Mouse (Mus musculus) embryonic facial prominence, embryonic 15.5 days (tissue): ENCODE measurements around the gene Pdlim7. TPM values are rescaled to one million over a fixed set of nuclear protein-coding genes. Genes with fewer than 3 reads are reported as not detected.

Experiments
- microRNA-seq: library from miRNA; unstranded; fragments of <30 nt; microRNA quantifications from one replicate; pipeline ENCODE4, GENCODE M21; 2016; ENCODE audit warnings: borderline number of aligned reads
- polyA plus RNA-seq: library from polyadenylated mRNA; unstranded; fragments of >200 nt; fragmentation: Nextera tagmentation; extraction: Ambion mirVana; gene quantifications from 2 replicates; pipeline ENCODE4 v1.2.1, GENCODE M21; 2015

Pdlim7 gene
- polyA plus RNA-seq, 1 experiment from 2014 or later, result 165 TPM

Small RNA genes within 50 kb of the gene (microRNA-seq; reads per million reads assigned to microRNA genes)
- gene Mir6943 (not detected), gene Mir6944 (17.6 reads per million, percentile 34 among the genes with 10 or more reads in this experiment), gene Mir6945 (1.7 reads per million, percentile 3 among the genes with 10 or more reads in this experiment)

Other genes with a start within 250 kb of the Pdlim7 start
- 415 and 433 TPM in 2 replicates for gene Prelid1, start 193.2 kb downstream of the Pdlim7 start, polyA plus RNA-seq
- 135 and 137 TPM in 2 replicates for gene Rab24, start 191.7 kb downstream of the Pdlim7 start, polyA plus RNA-seq
- gene Mxd3, start 183.9 kb downstream of the Pdlim7 start, polyA plus RNA-seq, result 40.9 and 44.0 TPM in 2 replicates
- 100.0 and 110 TPM in 2 replicates for gene Lman2, start 150.9 kb downstream of the Pdlim7 start, polyA plus RNA-seq
- 2.1 and 2.5 TPM in 2 replicates for gene Rgs14, start 143.9 kb downstream of the Pdlim7 start, polyA plus RNA-seq
- gene Slc34a1, start 115.5 kb downstream of the Pdlim7 start, polyA plus RNA-seq, result 0.11 TPM in 1 of 2 replicates, not detected in the other
- gene Pfn3, start 98.4 kb downstream of the Pdlim7 start, polyA plus RNA-seq, result not detected in 2 replicates
- gene F12, start 86.9 kb downstream of the Pdlim7 start, polyA plus RNA-seq, result 0.16 TPM in 1 of 2 replicates, not detected in the other
- 43.8 and 45.1 TPM in 2 replicates for gene Grk6, start 68.6 kb downstream of the Pdlim7 start, polyA plus RNA-seq
- 1.5 TPM in 2 replicates for gene Prr7, start 49.4 kb downstream of the Pdlim7 start, polyA plus RNA-seq
- 190 and 193 TPM in 2 replicates for gene Dbn1, start 25.6 kb downstream of the Pdlim7 start, polyA plus RNA-seq
- 5.5 and 6.3 TPM in 2 replicates for gene Dok3, start 15.6 kb upstream of the Pdlim7 start, polyA plus RNA-seq
- gene Ddx41, start 23.0 kb upstream of the Pdlim7 start, polyA plus RNA-seq, result 61.4 and 66.2 TPM in 2 replicates
- gene Fam193b, start 57.4 kb upstream of the Pdlim7 start, polyA plus RNA-seq, result 43.4 and 46.0 TPM in 2 replicates
- 163 and 178 TPM in 2 replicates for gene Tmed9, start 60.1 kb upstream of the Pdlim7 start, polyA plus RNA-seq
- gene B4galt7, start 86.2 kb upstream of the Pdlim7 start, polyA plus RNA-seq, result 30.3 and 32.3 TPM in 2 replicates
- gene Caml, start 109.3 kb upstream of the Pdlim7 start, polyA plus RNA-seq, result 59.7 and 64.7 TPM in 2 replicates
- gene Ddx46, start 121.4 kb upstream of the Pdlim7 start, polyA plus RNA-seq, result 31.0 and 32.1 TPM in 2 replicates
- gene B230219D22Rik, start 179.4 kb upstream of the Pdlim7 start, polyA plus RNA-seq, result 59.5 and 60.3 TPM in 2 replicates
- 98.3 and 105 TPM in 2 replicates for gene Txndc15, start 201.0 kb upstream of the Pdlim7 start, polyA plus RNA-seq
- gene Pcbd2, start 213.7 kb upstream of the Pdlim7 start, polyA plus RNA-seq, result 50.3 and 53.0 TPM in 2 replicates